Mouse (Mus musculus) limb, embryonic 11.5 days (tissue): ENCODE data around the gene Hist1h2ae. TPM values are rescaled to one million over a fixed set of nuclear protein-coding genes. Genes with fewer than 3 reads are reported as not detected.
A peak's percentile ranks its signal among the peaks of the same experiment; 100 is the strongest.
"Not testable (repeated sequence)": the region's sequence is repeated elsewhere in the genome, so short reads cannot be mapped to it uniquely, and the experiment has no call there.

Experiments used
- ATAC-seq: fragments of 200-750 bp; cut with Nextera tagmentation; 2 replicates; pipeline ENCODE4 v1.8.0; 2017; ENCODE audit warnings: low read depth; ENCODE audit not compliant: insufficient number of reproducible peaks, low FRiP score, low TSS enrichment
- DNase-seq: peaks from one replicate; pipeline ENCODE4 v3.0.0-alpha.2; 2015; ENCODE audit warnings: low spot score
- H3K27ac ChIP-seq: fragments of 300-500 bp; sonication (generic); replicated peaks from 2 replicates; pipeline ENCODE4 v1.5.1; 2014; ENCODE audit warnings: low read depth, mild to moderate bottlenecking, low read length
- H3K27me3 ChIP-seq: fragments of 300-500 bp; sonication (generic); 2 replicates; pipeline ENCODE4 v1.6.1; 2014; ENCODE audit warnings: mild to moderate bottlenecking, low read length, mixed read lengths; ENCODE audit not compliant: control insufficient read depth, insufficient read depth
- H3K36me3 ChIP-seq: fragments of 300-500 bp; sonication (generic); 2 replicates; pipeline ENCODE4 v1.6.1; 2014; ENCODE audit warnings: mild to moderate bottlenecking, low read length, moderate library complexity, mixed read lengths; ENCODE audit not compliant: control insufficient read depth, insufficient read depth
- H3K4me1 ChIP-seq: fragments of 300-500 bp; sonication (generic); 2 replicates; pipeline ENCODE4 v1.6.1; 2014; ENCODE audit warnings: low read length, mixed read lengths; ENCODE audit not compliant: control insufficient read depth, insufficient read depth
- H3K4me2 ChIP-seq: fragments of 300-500 bp; sonication (generic); 2 replicates; pipeline ENCODE4 v1.6.1; 2014; ENCODE audit warnings: low read depth, mild to moderate bottlenecking, moderate library complexity; ENCODE audit not compliant: severe bottlenecking
- H3K4me3 ChIP-seq: fragments of 300-500 bp; sonication (generic); 2 replicates; pipeline ENCODE4 v1.5.1; 2014; ENCODE audit warnings: low read depth, low read length
- H3K9ac ChIP-seq: fragments of 300-500 bp; sonication (generic); 2 replicates; pipeline ENCODE4 v1.6.1; 2014; ENCODE audit warnings: mild to moderate bottlenecking, low read length
- H3K9me3 ChIP-seq: fragments of 300-500 bp; sonication (generic); 2 replicates; pipeline ENCODE4 v1.6.1; 2016; ENCODE audit warnings: low read length; ENCODE audit not compliant: control insufficient read depth
- WGBS: fragments of 180-500 bp; shearing (Covaris S2); extraction: QIAGEN DNeasy Blood & Tissue Kit; methylation state at CpG from one replicate; pipeline ENCODE4 v1.1.7; 2014; 5-methylcytosine and 5-hydroxymethylcytosine counted together
- polyA plus RNA-seq: library from polyadenylated mRNA; unstranded; fragments of >200 nt; fragmentation: Nextera tagmentation; extraction: Ambion mirVana; gene quantifications from 2 replicates; pipeline ENCODE4 v1.2.1, GENCODE M21; 2014

Hist1h2ae gene
- polyA plus RNA-seq, 1 experiment from 2014 or later = 102 TPM

DNA sequence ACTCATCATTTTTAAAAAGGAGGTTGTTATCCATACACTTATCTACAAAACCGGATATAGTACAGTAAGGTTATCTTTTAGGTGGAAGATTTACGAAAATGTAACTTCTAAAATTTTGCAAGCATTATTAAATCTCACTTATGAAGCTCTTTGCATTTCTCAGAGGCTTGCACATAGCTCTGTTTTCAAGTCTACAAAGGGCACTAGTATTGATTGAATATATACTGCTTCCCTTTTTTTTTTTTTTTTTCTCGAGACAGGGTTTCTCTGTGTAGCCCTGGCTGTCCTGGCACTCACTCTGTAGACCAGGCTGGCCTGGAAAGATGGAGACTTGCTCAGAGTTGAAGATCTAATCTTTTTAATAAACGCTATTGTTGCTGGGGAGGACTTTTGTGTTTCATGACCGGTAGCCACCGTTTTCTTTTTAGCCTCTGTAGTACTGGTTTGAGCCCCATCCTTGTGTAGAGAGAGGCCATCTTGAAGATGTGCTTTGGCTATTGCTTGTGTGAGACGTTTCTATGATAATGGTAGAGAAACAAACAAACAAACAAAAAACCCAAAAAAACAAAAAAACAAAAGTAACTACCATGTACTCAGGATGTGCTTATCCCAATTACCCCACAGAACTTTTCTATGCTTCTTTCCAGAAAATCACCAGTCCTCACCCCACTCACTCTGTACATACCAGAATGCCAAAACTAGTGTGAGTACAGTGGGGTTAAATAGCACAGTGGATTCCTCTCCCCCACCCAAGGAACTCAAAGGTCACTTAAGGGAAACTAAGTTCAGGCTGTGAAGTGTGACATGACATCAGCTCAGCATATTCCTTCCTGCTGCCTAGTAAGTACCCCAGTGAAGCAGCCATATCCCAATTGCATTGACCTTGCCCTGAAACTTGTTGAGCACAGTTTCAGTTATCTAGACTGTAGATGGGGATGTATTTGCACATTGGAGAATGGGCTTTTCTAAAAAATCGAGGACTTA, 18.8 kb downstream of the Hist1h2ae start:
- H3K4me3 ChIP-seq = no peak overlapping the region; the same call in 1 of the 2 replicates
- H3K4me1 ChIP-seq = 0 out of 2 replicates have a peak, but pooled peaks cover 2% of the 10 kb centered on the region
- H3K27ac ChIP-seq = peak overlapping the region; percentile 97
- H3K9me3 ChIP-seq = no peaks in the 10 kb centered on the region
- WGBS = 60% methylated on average over 8 of the region's 8 CpGs
- DNase-seq (peak; percentile 34), ATAC-seq (no peak)
- H3K27me3 ChIP-seq = no peaks in the 10 kb centered on the region
- H3K36me3 ChIP-seq = no peaks in the 10 kb centered on the region
- peak overlapping the region; percentile 27 for H3K9ac ChIP-seq
- peak overlapping the region; percentile 57; the same call in 1 of the 2 replicates for H3K4me2 ChIP-seq

DNA sequence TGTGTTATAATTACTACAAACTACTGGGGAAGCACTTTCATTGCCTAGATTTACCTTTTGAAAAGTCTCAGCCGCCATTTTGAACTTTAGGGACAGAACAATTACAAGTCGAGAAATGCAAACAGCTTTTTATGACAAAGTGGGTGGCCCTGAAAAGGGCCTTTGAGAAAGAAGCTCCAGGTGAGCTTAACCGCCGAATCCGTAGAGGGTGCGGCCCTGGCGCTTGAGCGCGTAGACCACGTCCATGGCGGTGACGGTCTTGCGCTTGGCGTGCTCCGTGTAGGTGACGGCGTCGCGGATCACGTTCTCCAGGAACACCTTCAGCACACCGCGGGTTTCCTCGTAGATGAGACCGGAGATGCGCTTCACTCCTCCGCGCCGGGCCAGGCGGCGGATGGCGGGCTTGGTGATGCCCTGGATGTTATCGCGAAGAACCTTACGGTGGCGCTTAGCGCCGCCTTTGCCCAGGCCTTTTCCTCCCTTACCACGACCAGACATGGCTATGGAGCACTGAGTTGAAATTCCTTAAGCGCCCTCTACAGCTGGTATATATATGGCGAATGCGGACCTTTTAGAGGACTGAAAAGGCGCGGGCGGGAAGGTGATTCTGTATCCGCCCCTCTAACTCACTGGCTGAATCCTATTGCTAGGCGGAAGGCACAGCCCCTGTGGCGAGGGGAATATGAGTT, 19.7 kb downstream of the Hist1h2ae start, which contains the start of gene Hist1h4f:
Gene Hist1h4f (minus strand): TSS at position 503 of the 689 bp plus-strand sequence.
- Histone ChIP-seq H3K4me3 (peak within 1 kb of the TSS; percentile 37), H3K9ac (peak within 1 kb of the TSS; percentile 67), H3K27ac (peak within 1 kb of the TSS; percentile 97), H3K4me2 (peak within 1 kb of the TSS; percentile 57)
- H3K4me1 ChIP-seq, H3K36me3 ChIP-seq, H3K27me3 ChIP-seq, H3K9me3 ChIP-seq: not testable (repeated sequence)
- DNase-seq (peak; percentile 97), ATAC-seq (peak; percentile 87)
- 0% methylated on average over 37 of the region's 47 CpGs for WGBS

DNA sequence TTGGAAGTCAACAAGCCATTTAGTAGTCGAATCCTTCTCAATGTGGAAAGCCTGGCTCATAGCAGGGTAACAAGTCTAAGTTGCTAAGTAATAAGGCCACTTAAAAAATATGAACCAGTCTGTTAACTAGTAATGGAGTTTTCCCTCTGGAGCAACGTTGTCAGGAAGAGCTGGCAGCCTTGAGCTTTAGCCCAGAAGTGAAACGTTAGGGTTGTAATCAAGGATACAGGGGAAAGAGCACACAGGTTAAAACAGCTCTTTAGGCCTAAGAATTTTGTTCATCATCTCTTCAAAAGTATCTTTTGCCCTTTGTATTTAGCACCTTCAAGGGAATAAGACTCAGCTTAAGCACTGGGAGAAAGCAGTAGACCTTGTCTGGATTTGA, 20.3 kb downstream of the Hist1h2ae start:
- Histone ChIP-seq H3K27me3 (no peaks in the 10 kb centered on the region), H3K4me1 (0 out of 2 replicates have a peak, but pooled peaks cover 2% of the 10 kb centered on the region), H3K27ac (peak overlapping the region; percentile 97), H3K36me3 (no peaks in the 10 kb centered on the region), H3K9me3 (no peaks in the 10 kb centered on the region), H3K4me3 (peak overlapping the region; percentile 37), H3K9ac (peak overlapping the region; percentile 67), H3K4me2 (peak overlapping the region; percentile 57)
- DNase-seq = peak; percentile 51
- no peak for ATAC-seq
- WGBS = 5% methylated on average over 3 of the region's 3 CpGs

DNA sequence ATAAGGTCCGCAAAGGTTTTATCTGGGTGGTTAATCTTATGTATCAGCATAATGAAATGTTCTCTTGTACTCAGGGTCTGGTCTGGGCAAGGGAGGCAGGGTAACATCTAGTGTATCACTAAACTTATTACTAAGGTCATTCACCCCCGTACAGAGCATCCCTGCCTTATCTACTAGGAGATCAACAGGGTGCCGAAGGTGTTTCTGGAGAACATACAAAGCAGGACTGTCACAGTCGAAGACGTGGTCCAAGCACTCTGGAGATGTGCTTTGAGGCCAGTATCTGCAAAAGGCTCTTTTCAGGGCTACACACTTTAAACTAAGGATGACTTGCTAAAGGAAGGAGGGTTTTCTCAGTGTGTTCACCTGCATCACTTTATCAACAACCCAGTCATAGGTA, 24.3 kb downstream of the Hist1h2ae start:
- H3K27me3 ChIP-seq = no peaks in the 10 kb centered on the region
- H3K4me3 ChIP-seq = no peak overlapping the region
- no peak overlapping the region for H3K9ac ChIP-seq
- H3K36me3 ChIP-seq = no peaks in the 10 kb centered on the region
- no peaks in the 10 kb centered on the region for H3K4me1 ChIP-seq
- DNase-seq (peak; percentile 20), ATAC-seq (no peak)
- H3K27ac ChIP-seq = 0 out of 2 replicates have a peak overlapping the region, but pooled peaks have one; percentile 42
- no peaks in the 10 kb centered on the region for H3K9me3 ChIP-seq
- no peak overlapping the region for H3K4me2 ChIP-seq
- 74% methylated on average over 5 of the region's 5 CpGs for WGBS

DNA sequence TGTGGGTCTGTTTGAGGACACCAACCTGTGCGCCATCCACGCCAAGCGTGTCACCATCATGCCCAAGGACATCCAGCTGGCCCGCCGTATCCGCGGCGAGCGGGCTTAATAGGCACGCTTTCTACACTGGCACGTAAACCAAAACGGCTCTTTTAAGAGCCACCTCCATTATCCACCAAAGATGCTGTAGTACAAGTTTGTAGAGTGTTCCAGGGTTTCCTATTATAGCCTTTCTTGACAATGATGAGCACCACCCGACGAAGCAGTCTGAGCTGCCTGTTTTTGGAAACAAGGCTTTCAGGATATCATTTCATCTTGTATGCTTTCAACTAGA, 26.3 kb downstream of the Hist1h2ae start:
- Histone ChIP-seq H3K27ac (peak overlapping the region; percentile 77; the same call in 1 of the 2 replicates), H3K9ac (peak overlapping the region; percentile 60; the same call in 1 of the 2 replicates), H3K4me3 (peak overlapping the region; percentile 36)
- ATAC-seq, H3K27me3 ChIP-seq, H3K4me2 ChIP-seq, H3K4me1 ChIP-seq, H3K9me3 ChIP-seq, H3K36me3 ChIP-seq: not testable (repeated sequence)
- DNase-seq = peak; percentile 48
- WGBS = 0% methylated on average over 11 of the region's 14 CpGs

DNA sequence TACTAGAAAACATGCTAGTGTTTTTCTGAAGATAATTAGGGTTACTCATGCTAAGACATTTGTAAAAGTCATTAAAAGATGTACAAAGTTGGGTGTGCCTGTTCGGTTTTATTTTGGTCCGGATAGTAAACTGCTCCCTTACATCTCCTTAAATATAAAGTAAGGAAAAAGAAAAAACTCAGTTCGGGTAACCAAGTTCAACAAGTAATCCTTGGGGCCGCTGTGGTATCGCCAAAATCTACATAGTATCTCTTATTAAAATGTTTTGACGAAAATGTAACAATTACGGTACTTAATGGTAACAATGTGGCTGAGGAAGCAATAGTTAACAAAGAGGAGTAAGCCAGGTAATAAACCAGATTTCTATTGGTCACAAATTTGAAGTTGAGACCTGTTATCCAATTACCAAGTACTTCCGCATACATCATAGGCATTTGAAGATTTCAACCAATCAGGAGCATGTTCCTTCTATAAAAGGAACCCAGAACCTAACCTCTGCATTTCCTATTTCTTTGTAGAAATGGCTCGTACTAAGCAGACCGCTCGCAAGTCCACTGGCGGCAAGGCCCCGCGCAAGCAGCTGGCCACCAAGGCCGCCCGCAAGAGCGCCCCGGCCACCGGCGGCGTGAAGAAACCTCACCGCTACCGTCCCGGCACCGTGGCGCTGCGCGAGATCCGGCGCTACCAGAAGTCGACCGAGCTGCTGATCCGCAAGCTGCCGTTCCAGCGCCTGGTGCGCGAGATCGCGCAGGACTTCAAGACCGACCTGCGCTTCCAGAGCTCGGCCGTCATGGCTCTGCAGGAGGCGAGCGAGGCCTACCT, 26.8 kb downstream of the Hist1h2ae start, which contains the start of gene Hist1h3f:
Gene Hist1h3f (plus strand): TSS at position 88 of the 822 bp plus-strand sequence.
- Histone ChIP-seq H3K9me3 (no peaks in the 10 kb centered on the region), H3K4me1 (no peaks in the 10 kb centered on the region), H3K36me3 (no peaks in the 10 kb centered on the region), H3K9ac (peak within 1 kb of the TSS; percentile 69), H3K27ac (peak within 1 kb of the TSS; percentile 95), H3K27me3 (no peaks in the 10 kb centered on the region), H3K4me3 (peak within 1 kb of the TSS; percentile 41), H3K4me2 (peak within 1 kb of the TSS; percentile 77)
- ATAC-seq (peak; percentile 91), DNase-seq (peak; percentile 70)
- under 1% methylated on average over 30 of the region's 45 CpGs for WGBS

DNA sequence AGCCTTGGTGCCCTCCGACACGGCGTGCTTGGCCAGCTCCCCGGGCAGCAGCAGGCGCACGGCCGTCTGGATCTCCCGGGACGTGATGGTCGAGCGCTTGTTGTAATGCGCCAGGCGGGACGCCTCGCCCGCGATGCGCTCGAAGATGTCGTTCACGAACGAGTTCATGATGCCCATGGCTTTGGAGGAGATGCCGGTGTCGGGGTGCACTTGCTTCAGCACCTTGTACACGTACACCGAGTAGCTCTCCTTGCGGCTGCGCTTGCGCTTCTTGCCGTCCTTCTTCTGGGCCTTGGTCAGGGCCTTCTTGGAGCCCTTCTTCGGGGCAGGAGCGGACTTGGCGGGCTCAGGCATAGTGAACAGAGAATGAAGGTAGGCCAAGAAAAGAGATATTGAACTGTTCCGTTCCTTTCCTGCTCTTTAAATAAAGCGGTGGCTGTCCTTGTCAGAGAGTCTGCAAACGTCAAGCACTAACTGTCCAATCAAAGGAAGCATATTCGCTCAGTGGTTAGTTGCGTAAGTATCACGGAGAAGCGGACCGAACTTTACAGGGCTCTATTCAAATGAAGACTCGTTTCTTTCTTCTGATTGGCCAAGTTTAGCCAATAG, 27.9 kb downstream of the Hist1h2ae start, which contains the start of gene Hist1h2bh:
Gene Hist1h2bh (minus strand): TSS at position 394 of the 609 bp plus-strand sequence.
- DNase-seq (peak; percentile 78), ATAC-seq (peak; percentile 95)
- peak within 1 kb of the TSS; percentile 41 for H3K4me3 ChIP-seq
- 0% methylated on average over 36 of the region's 42 CpGs for WGBS
- H3K4me2 ChIP-seq = peak within 1 kb of the TSS; percentile 77
- H3K9me3 ChIP-seq, H3K27me3 ChIP-seq, H3K4me1 ChIP-seq, H3K36me3 ChIP-seq: not testable (repeated sequence)
- peak within 1 kb of the TSS; percentile 69 for H3K9ac ChIP-seq
- H3K27ac ChIP-seq = peak within 1 kb of the TSS; percentile 95
